Mouse (Mus musculus): ENCODE results near the gene Igsf9.

The Igsf9 gene

GRCm38 (mm10) chr1:172468301-172468877, 13.2 kb upstream of the Igsf9 start:
- DNase-seq (ENCODE audit: low spot score) = no peak

GRCm38 (mm10) chr1:172469373-172469772, 12.2 kb upstream of the Igsf9 start:
- no peak for DNase-seq (ENCODE audit: low spot score)

- DNase-seq (ENCODE audit: low spot score) = no peak
These were observed 11.7 kb upstream of the Igsf9 start for GRCm38 (mm10) chr1:172469810-172470448.

- DNase-seq (ENCODE audit: low spot score) = no peak
These were observed 8.7 kb upstream of the Igsf9 start for GRCm38 (mm10) chr1:172472909-172473308.

GRCm38 (mm10) chr1:172474196-172474595, 7.4 kb upstream of the Igsf9 start:
- no peak for DNase-seq (ENCODE audit: low spot score)

- DNase-seq (ENCODE audit: low spot score) = no peak
These were observed 6.4 kb upstream of the Igsf9 start, which contains the start of gene Slamf9 for GRCm38 (mm10) chr1:172475054-172475741. Gene Slamf9, plus strand, starts transcription at chr1:172475358.

GRCm38 (mm10) chr1:172478020-172478419, 3.6 kb upstream of the Igsf9 start:
- DNase-seq (ENCODE audit: low spot score) = no peak

- DNase-seq (ENCODE audit: low spot score) = no peak
These were observed 1.2 kb upstream of the Igsf9 start for GRCm38 (mm10) chr1:172480376-172480775.

- no peak for DNase-seq (ENCODE audit: low spot score)
These were observed 477 bp upstream of the Igsf9 start for GRCm38 (mm10) chr1:172481111-172481510.

- DNase-seq (ENCODE audit: low spot score) = no peak
These were observed 1.2 kb downstream of the Igsf9 start for GRCm38 (mm10) chr1:172482518-172483360.

- no peak for DNase-seq (ENCODE audit: low spot score)
These were observed 1.7 kb downstream of the Igsf9 start for GRCm38 (mm10) chr1:172483361-172483660.

- DNase-seq (ENCODE audit: low spot score) = no peak
These were observed 2.6 kb downstream of the Igsf9 start for GRCm38 (mm10) chr1:172484236-172484635.

- no peak for DNase-seq (ENCODE audit: low spot score)
These were observed 3.1 kb downstream of the Igsf9 start for GRCm38 (mm10) chr1:172484671-172485070.

GRCm38 (mm10) chr1:172485821-172486220, 4.2 kb downstream of the Igsf9 start:
- no peak for DNase-seq (ENCODE audit: low spot score)

GRCm38 (mm10) chr1:172486236-172486635, 4.6 kb downstream of the Igsf9 start:
- no peak for DNase-seq (ENCODE audit: low spot score)

GRCm38 (mm10) chr1:172486651-172487050, 5.1 kb downstream of the Igsf9 start:
- no peak for DNase-seq (ENCODE audit: low spot score)

- DNase-seq (ENCODE audit: low spot score) = no peak
These were observed 6.3 kb downstream of the Igsf9 start for GRCm38 (mm10) chr1:172487859-172488258.

GRCm38 (mm10) chr1:172488831-172489230, 7.2 kb downstream of the Igsf9 start:
- DNase-seq (ENCODE audit: low spot score) = no peak

GRCm38 (mm10) chr1:172489585-172490250, 8.1 kb downstream of the Igsf9 start:
- DNase-seq (ENCODE audit: low spot score) = no peak

GRCm38 (mm10) chr1:172490261-172490661, 8.7 kb downstream of the Igsf9 start:
- peak; percentile 74 for DNase-seq (ENCODE audit: low spot score)

- no peak for DNase-seq (ENCODE audit: low spot score)
These were observed 10.5 kb downstream of the Igsf9 start for GRCm38 (mm10) chr1:172492047-172492446.

- no peak for DNase-seq (ENCODE audit: low spot score)
These were observed 11.9 kb downstream of the Igsf9 start for GRCm38 (mm10) chr1:172493516-172493915.

All from left cerebral cortex, adult 11 months (tissue).